Mouse (Mus musculus) brain, embryonic 14.5 days (tissue): Measurements from ENCODE around the gene Lyz2.

Source experiments
- CTCF ChIP-seq: fragments of 200-500 bp; IDR thresholded peaks from 2 replicates; pipeline ENCODE4 v1.5.1; 2012; ENCODE audit warnings: inconsistent platforms, mild to moderate bottlenecking, moderate library complexity, borderline replicate concordance; ENCODE audit not compliant: insufficient read depth, insufficient read length; ENCODE audit errors: extremely low read depth
- POLR2A ChIP-seq: fragments of 200-500 bp; IDR thresholded peaks from 2 replicates; pipeline ENCODE4 v1.6.1; 2012; ENCODE audit warnings: mild to moderate bottlenecking, inconsistent platforms, borderline replicate concordance; ENCODE audit not compliant: poor library complexity, insufficient read depth, insufficient read length, severe bottlenecking; ENCODE audit errors: extremely low read depth

DNA sequence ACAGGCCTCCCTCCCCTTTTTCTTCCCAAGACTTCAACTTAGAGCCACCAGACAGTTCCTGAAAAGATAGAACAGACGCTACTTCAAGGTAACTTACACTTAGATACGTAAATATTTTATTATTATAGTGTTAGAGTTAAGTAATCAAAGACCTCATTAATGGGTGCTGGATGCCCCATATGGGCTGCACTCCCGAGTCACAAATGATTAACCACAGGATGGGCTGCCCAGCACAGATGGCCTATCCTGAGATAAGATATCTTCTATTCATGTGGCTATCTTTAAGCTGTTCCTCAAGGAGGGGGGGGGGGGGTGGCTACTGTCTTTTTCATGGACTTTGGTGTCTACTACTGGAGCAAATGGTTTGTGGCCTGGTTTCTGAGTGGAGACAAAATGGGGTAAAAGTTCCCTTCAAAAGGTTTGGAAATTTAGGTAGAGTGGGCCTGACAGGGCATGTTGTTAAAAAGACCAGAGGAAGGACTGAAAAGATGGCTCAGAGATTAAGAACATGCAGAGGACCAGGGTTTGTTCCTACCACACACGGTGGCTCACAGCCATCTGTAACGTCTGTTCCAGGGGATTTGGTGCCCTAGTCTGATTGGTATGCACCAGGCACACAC, 17.9 kb upstream of the Lyz2 start:
- TF ChIP-seq CTCF (no peak), POLR2A (no peak)
